Mouse (Mus musculus) embryo, embryonic 10.5 days (tissue): ENCODE results near the gene Ifnab.

Experiments used
- DNase-seq: peaks from one replicate; pipeline ENCODE4 v3.0.0-alpha.2; 2015; ENCODE audit warnings: low spot score

Gene Ifnab

DNA sequence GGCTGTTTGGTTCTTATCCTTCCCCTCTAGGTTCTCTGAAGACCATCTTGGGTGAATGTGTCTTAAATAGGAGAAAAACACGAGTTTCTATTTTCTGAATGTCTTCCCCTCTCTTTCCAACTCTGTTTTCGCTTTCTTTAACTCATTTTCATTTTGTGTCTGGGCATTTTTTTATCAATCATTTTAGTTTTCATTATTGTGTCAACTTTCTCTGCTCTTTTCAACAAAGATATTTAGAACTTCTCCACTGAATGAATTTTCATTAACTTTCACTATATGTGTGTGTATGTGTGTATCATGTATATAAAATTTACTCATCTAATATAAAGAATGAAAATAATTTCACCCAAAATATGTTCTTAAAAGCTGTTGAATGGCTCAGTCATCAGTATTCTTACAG is at the start of gene Ifnab:
Gene Ifnab (minus strand): TSS at position 101 of the 400 bp plus-strand sequence.
- DNase-seq: no peak

DNA sequence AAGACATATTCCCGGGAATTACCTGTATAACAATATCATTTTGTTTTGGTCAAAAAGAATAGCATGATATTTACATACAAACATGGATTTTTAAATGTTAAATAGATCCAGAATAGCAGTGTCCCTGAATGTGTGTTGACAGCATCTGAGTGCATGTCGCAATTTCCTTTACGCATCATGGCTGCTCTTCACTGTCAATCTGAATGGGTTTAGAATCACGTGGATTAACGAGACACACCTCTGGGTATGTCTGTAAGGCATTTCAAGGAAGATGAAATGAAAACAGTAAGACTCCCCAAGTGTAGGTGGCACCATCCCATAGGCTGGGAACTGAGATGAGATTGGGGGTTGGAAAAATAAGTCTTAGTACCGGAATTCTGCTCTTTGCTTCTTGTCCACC is 47.9 kb upstream of the Ifnab start:
- DNase-seq: no peak

DNA sequence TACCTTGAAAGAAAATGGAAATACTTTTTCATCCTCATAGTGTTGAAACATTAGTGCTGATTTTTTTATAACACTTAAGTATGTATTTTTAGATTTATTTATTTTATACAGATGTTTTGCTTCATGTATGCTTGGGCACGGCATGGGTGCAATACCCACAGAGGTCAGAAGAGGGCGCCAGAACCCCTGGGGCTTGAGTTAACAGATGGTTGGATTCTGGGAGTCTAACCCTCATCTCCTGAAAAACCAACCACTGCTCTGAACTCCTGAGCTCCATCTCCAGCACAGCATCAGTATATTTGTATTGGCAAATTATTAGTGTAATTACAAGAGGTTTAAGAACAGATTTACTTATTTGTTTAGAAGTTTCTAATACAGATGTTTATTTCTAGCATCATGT is 47.3 kb upstream of the Ifnab start:
- DNase-seq: peak; percentile 86

DNA sequence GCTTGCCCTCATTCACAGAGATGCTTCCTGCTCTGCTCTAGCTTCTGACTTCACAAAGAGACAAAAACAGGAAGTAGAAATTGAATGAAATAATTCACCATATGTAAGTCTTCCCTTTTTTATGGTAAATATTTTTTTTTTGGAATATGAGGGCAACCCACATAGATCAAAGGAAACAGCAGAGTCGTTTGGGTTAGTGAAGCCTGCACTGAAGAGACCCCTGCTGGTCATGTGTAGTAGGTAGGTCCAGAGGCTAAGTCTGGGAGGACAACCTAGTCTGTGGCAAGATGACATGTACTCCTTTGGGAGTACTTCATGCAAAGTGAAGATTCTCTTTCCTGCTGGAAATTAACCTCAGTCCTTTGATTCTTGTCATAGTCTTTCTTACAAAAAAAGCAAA is 36.2 kb upstream of the Ifnab start:
- DNase-seq: peak; percentile 64

DNA sequence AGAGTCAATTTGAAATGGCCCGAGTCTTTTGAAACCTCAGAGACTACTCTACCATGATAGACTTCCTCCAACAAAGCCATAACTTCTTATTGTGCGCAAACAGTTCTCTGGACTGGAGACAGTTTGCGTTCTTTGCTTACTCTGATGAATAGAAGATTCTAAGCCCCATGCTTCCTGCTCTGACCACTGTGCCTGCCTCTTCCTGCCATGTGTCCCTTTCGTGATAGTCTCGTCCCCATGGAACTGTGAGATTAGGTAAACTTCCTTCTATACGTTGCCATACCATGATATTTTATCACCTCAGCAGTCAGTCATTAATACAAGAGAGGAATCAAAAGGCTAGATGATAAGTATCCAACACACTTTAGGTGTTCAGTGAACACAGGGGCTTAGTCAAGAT is 35.6 kb upstream of the Ifnab start:
- no peak for DNase-seq

DNA sequence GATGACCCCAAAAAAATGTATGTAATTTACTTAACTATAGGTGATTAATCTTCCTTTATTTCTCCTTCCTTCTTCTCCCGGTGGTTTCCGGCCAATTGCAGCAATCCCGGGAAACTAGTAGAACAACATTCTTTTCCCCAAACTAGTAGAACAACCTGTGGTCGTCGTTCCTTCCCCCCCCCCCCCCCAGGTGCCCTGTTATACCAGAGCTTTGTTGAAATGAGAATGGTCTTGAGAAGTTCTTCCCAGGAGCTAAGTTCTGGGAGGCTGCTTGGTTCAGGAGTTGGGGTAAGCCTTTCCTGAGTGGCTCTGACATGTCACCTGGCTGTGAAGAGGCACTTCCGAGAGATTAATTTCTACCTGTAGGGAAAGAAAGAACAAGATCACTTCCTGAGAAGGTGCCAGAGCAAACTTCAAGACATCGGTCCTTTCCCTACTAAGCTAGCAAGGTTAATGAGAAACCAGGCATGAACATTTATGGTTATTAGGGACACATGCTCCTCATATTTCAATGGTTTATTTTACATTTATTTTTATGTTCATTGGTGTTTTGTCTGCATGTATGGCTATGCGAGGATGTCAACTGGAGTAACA is 32.4 kb upstream of the Ifnab start:
- no peak for DNase-seq

DNA sequence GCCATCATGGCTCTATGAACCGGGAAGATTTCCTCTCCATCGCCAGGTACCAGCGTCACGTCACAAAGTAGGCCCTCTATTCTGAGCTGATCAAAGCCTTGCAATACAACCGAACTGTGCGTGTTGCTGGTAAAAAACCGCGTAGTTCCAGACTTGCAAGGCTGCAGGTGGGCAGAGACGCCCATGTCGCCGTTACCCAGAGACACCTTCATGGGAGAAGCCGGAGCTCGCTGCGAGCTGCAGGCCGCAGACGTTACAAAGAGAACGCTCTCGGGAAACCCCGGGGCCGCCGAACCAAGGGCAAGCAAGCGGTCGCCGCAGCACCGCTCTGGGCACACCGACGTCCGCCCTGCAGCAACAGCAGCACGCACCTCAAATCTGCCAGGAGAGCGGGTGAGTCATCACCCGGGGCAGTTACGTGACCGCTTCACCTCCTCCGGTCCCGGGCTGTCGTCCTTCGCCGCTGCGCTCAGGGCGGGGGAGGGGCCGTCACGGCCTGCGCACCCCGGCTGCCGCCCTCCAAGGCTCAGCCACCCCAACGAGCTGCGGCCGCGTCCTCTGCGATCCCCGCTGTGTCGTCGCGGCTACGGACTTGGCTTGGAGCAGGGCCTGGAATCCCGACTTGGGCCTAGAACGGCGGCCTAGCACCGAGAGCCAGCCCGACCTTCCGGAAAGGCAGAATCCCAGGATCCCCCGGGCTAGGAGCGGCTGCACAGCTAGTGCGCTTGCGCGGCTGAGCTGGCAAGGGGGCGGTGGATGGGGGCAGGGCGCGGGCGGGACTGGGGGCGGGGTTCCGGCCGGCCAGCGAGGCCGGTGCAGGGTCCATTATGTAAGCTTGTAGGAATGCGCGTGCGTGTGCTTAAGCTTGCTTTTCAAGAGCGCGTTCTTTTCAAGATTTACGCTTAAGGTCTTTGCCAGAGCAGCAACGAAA is 30.9 kb upstream of the Ifnab start, which contains the start of the genes Gm26566 and Klhl9:
Gene Gm26566 (plus strand): TSS at position 15 of the 931 bp plus-strand sequence.
Gene Klhl9 (minus strand): TSS at position 675 of the 931 bp plus-strand sequence.
- peak; percentile 97 for DNase-seq

DNA sequence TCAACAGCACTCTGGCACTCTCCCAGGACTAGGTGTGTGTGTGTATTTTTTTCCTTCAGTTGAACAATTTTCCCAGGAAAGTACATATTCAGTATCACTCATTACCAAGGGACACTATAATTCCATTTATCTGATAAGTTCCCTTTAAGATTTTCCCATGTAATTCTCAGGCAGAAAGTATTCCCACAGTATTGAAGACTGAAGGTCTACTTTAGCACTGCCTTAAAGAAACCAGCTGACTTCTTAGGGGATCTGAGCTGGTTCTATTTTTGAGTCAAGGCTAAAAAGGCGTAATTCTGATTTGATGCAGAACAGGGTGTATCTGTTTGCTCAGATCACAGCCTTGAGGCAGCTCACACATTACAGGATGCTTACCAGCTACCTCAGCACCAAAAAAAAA is 27.6 kb upstream of the Ifnab start:
- no peak for DNase-seq

DNA sequence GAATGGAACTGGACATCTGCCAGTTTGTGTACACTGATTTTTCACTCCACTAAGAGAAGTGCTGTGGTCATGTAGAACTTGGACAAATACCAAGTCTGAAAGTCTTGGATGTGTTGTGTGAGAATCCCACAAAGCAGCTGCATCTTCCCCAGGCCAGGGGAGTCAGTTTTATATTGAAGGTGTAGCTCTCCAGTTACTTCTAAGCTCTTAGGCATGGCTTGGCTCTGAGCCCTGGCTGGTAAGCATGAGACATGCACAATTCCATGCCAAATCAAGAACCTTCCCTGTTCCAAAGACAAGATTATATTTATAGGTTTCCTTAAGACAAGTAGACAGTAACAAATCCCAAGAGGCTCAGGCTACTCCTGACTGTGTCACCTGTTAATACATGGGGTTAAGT is 23.9 kb upstream of the Ifnab start:
- no peak for DNase-seq

DNA sequence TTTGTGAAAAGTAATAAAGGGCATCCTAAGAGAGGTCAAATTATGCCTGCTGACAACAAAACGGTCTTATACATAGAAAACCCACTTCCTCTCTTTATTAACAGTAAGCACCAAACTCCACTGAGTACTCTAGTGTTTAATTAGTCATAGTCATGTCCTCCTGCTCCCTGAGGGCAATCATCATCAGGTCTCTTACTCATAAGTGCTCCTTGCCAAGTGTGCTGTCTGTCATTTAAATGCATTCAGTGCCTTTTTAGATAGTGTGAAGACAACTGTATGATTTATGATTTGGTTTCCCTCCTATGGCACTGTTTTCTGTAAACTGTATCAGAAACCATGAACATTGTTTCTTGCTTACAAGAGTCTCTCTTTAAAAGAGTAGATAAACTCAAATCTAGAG is 23.1 kb upstream of the Ifnab start:
- DNase-seq: no peak

DNA sequence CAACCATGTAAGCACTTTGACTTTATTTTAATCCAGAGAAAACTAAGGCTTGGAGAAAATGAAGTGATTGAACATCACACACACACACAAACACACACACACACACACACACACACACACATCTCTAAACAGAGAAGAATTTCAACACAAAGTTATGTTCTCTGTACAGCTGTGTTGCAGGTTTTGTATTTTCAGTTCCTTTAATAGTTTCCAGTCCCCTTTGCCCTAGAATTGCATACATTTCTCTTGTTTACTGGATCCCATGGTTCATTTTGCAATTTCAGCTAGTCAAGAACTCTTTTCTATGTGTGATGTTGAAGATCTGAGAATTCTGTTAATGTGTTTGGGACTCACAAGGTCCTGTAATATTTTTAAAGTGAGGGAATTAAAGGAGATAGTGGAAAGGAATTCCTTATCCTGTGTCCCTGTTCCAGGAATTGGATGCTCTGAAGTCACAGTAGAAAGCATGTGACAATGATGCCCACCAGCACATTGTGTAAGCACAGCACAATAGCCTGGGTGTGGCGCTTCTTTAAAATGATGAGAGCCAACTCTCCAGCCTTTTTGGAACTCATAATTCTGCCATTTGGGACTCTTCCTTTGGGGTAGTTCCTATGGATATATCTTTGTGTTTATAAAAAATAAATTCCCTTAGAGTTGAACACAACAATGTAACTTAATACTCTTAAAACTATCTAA is 16.1 kb upstream of the Ifnab start:
- DNase-seq: no peak

DNA sequence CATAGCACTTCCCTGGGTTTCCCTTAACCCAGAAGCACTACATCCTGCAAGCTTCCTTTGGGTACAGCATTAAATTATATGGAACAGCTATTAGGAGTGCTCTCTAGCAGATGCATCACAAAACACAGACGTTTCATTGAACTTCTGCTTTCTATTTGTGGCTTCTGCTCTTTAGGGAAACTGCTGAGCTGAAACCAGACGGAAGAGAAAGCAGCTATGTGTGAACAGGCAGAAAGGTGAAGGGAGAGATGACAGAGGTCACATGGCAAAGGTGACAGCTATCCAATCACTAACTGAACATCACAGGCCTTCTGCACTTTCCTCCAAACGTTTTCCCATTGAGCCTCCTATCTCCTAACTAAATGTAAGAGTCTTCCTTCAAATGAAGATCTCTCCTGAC is 14.8 kb upstream of the Ifnab start:
- DNase-seq: no peak

DNA sequence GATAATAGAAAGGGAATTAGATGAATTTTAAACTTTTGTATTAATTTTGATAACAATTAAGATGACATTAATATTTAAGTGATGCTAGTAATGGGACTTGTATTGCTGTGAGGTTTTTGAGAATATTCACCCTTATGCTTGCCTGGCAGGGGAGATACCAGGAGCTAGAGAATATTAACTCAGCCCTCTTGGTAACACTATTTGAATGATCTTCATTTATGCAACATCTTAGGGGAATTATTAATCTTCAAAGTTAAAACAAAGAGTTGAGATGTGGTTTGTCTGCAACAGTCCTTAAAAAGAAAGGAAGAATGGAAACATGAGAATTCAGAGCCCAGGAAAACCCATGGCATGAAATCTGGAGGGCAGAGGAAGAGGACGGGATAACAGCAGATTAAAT is 8.1 kb upstream of the Ifnab start:
- DNase-seq: no peak

DNA sequence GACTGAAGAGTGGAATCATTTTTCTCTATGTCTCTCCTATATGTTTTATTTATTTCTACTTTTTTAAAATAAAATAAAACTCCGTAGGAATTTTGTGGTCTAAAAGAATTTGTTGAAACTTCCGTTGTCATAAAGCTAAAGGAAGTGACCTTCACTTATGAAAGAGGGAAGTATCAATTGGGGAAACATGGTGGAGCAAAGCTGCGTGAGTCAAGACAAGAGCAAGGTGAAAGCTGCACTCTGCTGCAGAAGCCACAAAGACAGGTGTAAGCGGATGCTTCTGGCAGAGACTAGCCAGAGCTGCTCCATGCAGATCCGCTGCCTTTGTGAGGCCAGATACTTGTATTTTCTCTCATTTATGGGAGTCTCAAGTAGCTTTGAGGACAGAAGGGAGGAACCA is 7.6 kb upstream of the Ifnab start:
- no peak for DNase-seq

DNA sequence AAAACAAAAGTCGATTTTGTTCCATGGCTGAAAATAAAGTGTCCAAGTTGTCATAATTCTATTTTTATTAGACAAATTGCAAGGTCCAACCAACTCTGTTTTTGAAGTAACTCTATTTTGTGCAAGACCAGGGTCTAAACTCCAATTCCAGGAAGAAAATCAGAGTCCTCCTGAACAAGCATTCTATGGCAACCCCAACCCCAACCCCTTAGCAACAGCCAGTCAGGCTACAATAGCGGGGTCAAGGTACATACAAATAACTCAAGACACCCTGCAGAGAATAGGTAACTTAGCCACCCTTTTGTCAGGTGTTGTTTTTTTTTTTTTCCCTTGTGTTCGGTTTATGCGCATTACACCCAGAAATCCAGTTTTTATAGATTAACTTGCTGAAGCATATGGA is 6.6 kb upstream of the Ifnab start:
- no peak for DNase-seq

DNA sequence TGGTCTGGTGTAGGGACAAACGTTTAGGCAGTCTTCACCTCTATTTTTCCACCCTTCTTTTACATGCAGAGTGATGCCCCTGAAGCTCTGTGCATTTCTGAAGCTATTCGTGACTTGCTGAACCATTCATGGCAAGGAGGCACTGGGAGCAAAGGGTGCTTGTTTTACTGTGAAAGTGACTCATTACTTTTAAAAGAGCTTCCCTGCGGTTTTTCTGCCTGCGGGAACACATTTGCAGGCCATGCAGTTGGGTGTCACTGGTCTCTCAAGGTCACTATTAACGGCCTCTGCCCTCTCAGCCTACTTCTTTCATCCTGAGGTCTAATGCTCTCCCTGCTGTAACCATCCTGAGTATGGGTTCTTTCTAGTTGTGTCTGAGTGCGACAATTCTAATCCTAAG is 5.9 kb upstream of the Ifnab start:
- no peak for DNase-seq

DNA sequence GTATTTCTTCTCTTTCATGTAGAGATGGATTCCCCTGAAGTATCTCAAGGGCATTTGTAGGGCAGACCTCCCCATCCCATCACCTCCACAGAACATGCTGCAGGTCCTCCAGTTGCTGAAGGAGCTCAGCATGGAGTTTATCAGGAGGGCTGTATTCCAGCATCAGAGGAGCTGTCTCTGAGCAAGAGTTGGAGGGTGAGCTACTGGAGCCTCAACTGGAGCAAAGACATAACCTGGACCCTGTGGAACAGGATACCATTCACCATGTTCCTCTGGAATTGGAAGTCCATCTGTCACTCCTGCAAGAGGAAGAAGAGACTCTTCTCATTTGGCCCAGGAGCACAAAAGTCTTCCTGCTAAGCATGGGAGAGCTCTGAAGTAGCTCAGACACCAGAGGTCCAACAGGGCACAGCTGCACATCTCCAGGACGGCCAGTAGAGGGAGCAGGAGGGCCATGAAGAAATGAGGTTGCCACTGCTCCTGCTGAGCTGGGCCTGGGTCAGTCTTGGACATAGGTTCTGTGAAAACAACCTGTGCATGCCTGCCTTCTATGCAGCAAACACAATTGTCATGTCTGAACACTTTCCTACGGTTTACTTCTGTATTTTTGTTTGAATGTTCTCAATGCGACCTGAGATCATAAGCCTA is 5.2 kb upstream of the Ifnab start:
- peak; percentile 89 for DNase-seq

DNA sequence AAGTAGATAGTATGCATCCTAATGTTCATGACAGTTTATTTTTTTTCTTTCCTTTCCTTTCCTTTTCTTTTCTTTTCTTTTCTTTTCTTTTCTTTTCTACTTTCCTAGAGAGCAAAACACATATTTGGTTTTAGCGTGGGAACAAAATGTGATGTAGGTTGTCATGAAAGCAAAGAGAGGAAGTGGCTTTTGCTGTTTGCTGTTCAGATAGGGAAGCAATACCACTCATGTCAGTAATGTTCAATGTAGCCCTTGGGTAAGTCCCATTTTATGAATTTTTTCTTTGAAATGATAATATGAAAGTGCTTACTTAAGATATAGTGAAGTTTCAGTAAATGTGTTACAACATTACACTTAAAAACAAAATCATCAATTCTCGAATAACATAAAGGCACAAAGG is 2.2 kb upstream of the Ifnab start:
- DNase-seq: no peak

DNA sequence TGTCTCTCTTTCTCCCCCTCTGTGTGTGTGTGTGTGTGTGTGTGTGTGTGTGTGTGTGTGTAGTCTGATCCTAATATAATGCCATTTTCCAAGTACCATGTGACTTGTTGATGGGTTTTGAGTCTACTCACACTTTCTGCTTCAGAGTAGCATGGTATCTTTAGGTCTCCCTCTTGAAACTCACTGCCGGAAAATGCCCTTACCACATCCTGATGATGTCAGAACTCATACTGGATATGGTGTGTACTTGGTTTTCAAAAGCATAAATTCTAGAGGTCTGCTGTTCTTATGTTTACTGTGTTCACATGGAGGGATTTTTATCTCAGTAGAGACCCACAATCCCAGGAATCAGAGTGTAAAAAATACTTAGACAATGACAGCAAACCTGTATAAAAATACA is 1.4 kb upstream of the Ifnab start:
- DNase-seq: no peak

DNA sequence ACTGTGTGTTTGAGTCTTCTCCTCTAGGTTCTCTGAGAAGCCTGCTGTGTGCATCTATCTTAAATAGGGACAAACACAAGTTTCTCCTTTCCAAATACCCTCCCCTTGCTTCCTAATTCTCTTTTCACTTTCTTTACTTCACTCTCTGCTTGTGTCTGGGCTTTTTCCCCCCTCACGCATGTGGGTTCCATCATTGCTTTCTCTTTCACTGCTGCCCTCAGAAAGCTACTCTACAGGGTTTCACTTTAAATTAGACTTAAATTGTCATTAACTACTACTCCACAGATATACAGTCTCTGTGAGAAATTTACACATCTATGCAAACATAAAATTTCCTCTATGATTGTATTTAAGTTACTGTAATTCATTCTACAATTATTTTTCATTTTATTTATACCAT is 7.3 kb downstream of the Ifnab start, which contains the start of gene Ifna2:
Gene Ifna2 (minus strand): TSS at position 101 of the 400 bp plus-strand sequence.
- no peak for DNase-seq

DNA sequence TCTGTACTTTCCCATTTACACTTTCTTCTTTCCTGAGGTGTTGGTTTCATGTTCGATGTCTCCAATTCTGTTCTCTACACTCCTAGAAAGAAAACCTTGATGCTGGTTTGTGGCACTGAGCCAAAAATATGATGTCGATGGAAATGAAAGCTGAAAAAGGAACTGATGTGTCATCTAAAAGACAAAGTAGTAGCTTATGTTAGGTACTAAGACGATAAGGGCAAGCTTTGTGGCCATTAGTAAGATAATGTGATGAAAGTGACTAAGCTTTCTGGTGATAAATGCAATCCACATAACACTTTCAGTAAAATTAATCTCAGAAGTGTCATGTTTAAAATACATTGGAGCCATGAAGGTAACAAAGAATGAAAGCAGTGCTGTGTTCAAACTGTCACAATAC is 9.8 kb downstream of the Ifnab start:
- no peak for DNase-seq

DNA sequence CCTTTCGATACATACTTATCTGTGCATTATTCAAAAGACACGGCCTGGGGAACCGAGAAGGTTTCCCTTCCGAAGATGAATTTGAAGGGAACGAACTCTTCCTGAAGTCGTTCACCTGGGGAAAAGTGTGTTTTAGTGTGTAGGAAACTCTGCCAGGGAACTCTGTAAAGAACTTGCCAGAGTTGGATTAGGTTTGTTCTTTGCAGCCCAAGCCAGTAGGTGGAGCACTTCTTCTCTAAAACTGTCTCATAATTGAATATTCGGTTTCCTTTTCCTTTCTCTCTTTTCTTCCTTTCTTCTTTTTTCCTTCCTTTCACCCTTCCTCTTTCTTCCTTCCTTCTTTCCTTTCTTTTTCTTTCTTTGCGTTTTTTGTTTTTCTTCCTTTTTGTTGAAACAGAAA is 10.8 kb downstream of the Ifnab start:
- peak; percentile 61 for DNase-seq
